Mouse (Mus musculus) G1E (cell line): ENCODE data around the gene H6pd. TPM values are rescaled to one million over a fixed set of nuclear protein-coding genes. Genes with fewer than 3 reads are reported as not detected.
A peak's percentile ranks its signal among the peaks of the same experiment; 100 is the strongest.

Source experiments
- ATAC-seq: 2 replicates; pipeline ENCODE4 v1.8.0; 2016; ENCODE audit warnings: mild to moderate bottlenecking; ENCODE audit not compliant: insufficient number of reproducible peaks, poor library complexity, low FRiP score, severe bottlenecking; ENCODE audit errors: extremely low read depth
- DNase-seq: peaks from one replicate; pipeline ENCODE4 v3.0.0; 2012; ENCODE audit warnings: low spot score
- H3K27me3 ChIP-seq: 2 replicates; pipeline ENCODE4 v1.6.1; 2012; ENCODE audit warnings: mild to moderate bottlenecking, low read length, inconsistent platforms; ENCODE audit not compliant: insufficient read depth
- H3K36me3 ChIP-seq: replicated peaks from 2 replicates; pipeline ENCODE3; 2012; ENCODE audit warnings: mild to moderate bottlenecking, inconsistent platforms
- H3K4me1 ChIP-seq: 2 replicates; pipeline ENCODE4 v1.6.1; 2012; ENCODE audit warnings: low read depth, low read length, inconsistent platforms, mixed read lengths; ENCODE audit not compliant: insufficient read depth
- H3K4me3 ChIP-seq: 2 replicates; pipeline ENCODE4 v1.5.1; 2012; ENCODE audit warnings: low read depth, mild to moderate bottlenecking, inconsistent platforms, low read length, moderate library complexity, mixed read lengths
- H3K9me3 ChIP-seq: replicated peaks from 2 replicates; pipeline ENCODE4 v1.6.1; 2012; ENCODE audit warnings: inconsistent platforms
- CTCF ChIP-seq: IDR thresholded peaks from 2 replicates; pipeline ENCODE4 v1.5.1; 2012; ENCODE audit warnings: low read depth, low read length, inconsistent platforms, mixed read lengths
- GATA1 ChIP-seq: IDR thresholded peaks from 2 replicates; pipeline ENCODE4 v1.6.1; 2012; ENCODE audit warnings: borderline replicate concordance, low read length, inconsistent platforms, mixed read lengths
- GATA2 ChIP-seq: IDR thresholded peaks from 2 replicates; pipeline ENCODE4 v1.6.1; 2012; ENCODE audit warnings: low read depth, low read length, inconsistent platforms, borderline replicate concordance
- POLR2AphosphoS5 ChIP-seq: IDR thresholded peaks from 2 replicates; pipeline ENCODE4 v1.6.1; 2012; ENCODE audit warnings: low read depth, low read length, inconsistent platforms; ENCODE audit not compliant: insufficient replicate concordance
- TAL1 ChIP-seq: conservative IDR thresholded peaks from 2 replicates; pipeline ENCODE4 v1.6.1; 2012; ENCODE audit warnings: low read depth, low read length, inconsistent platforms, mixed read lengths
- polyA plus RNA-seq: library from polyadenylated mRNA; stranded (reverse); fragments of >175 nt; gene quantifications from 2 replicates; pipeline ENCODE4 v1.2.3, GENCODE M21; 2012
- total RNA-seq, 2 experiments: library from RNA; stranded (forward) in 1 of 2; stranded (reverse) in 1 of 2; fragments of 200-1000 nt in 1 of 2; fragments of >200 nt in 1 of 2; fragmentation: Nextera tagmentation in 1 of 2; gene quantifications; 2 replicates each; pipeline ENCODE4 v1.2.3; 2014 to 2017

The H6pd gene
- total and polyA plus RNA-seq, 3 experiments: 6.4 to 8.3 (median 7.1) TPM

DNA sequence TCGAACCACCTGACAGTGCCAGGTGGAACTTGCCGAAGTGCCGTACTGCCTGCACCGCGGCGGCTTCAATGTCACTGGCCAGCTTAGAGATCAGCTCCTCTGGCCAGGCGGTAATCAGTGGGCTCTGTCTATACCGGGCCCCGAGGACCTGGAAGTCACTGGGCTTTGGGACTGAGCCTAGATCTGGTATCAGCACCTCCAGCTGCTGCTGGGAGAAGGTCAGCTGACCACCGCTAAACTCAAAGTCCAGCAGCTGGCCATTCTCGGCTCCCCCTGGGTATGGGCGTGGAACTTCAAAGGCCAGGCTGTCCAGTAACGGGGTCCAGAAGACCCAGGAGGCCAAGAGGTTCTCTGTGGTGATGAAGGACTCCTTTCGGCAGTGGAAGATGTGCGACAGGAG lies 26.7 kb downstream of the H6pd start:
- no peak for TF ChIP-seq CTCF
- no peak for TF ChIP-seq TAL1
- no peak for TF ChIP-seq GATA1
- no peak for TF ChIP-seq POLR2AphosphoS5
- TF ChIP-seq GATA2: no peak
- DNase-seq (no peak), ATAC-seq (no peak)
- Histone ChIP-seq H3K36me3 (peaks cover 75% of the 10 kb centered on the region), H3K27me3 (no peaks in the 10 kb centered on the region), H3K4me3 (no peak overlapping the region), H3K9me3 (no peaks in the 10 kb centered on the region), H3K4me1 (peaks cover 11% of the 10 kb centered on the region)

DNA sequence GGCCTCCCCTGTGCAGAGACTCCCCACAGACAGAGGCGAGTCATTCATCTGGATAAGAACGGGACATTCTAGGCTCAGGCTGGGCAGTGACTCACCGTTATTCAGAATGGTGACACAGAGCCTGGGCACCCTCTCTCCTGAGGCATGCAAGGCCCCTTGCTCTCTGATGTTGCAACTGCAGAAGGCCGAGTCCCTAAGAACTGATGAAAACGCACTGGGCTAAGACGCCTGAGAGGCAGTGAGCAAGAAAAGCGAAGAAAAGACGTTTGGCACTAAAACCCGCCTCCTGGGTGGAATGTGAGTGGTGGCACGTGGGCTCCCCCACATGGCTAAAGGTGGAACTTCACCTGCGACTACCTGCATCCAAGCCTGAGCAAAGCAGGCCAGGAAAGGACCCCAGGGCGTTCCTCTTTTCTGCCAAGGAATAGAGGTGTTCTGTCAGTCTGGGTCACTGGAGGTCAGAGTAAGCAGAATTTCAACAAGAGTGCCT lies 29.0 kb downstream of the H6pd start:
- peaks cover 57% of the 10 kb centered on the region for H3K36me3 ChIP-seq

DNA sequence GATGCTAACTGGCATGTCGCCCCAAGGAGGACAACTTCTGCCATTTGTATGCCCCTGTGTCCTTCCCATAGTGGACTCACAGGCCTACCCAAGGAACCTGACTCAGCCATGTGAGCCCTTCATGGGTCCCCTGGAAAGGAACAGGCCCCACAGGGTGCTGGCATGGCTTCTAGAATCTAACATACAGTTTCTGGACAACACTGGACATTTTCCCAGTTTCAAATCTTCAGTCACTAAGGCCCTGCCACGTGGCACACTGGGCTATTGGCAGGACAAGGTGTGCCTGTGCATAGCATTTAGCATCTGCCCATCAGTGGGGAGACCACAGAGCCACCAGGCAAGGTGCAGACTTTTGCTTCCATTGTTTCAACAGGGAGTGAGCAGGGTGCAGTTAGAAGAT lies 30.0 kb downstream of the H6pd start:
- peaks cover 9% of the 10 kb centered on the region for H3K4me1 ChIP-seq
- no peaks in the 10 kb centered on the region for H3K9me3 ChIP-seq
- 0 out of 2 replicates have a peak, but pooled peaks cover 2% of the 10 kb centered on the region for H3K27me3 ChIP-seq
- ATAC-seq: no peak
- TF ChIP-seq GATA2 (no peak), CTCF (no peak), TAL1 (no peak), GATA1 (no peak), POLR2AphosphoS5 (no peak)
- DNase-seq: no peak
- H3K4me3 ChIP-seq: no peak overlapping the region
- peaks cover 47% of the 10 kb centered on the region for H3K36me3 ChIP-seq

More for the DNA sequence above, 29.0 kb downstream of the H6pd start:
- Histone ChIP-seq H3K4me3 (no peak overlapping the region), H3K9me3 (no peaks in the 10 kb centered on the region), H3K27me3 (0 out of 2 replicates have a peak, but pooled peaks cover 2% of the 10 kb centered on the region), H3K4me1 (peaks cover 9% of the 10 kb centered on the region)
- ATAC-seq (peak; percentile 49; the same call in 1 of the 2 replicates), DNase-seq (peak; percentile 24)
- TF ChIP-seq GATA2 (no peak), CTCF (peak; percentile 68), TAL1 (no peak), POLR2AphosphoS5 (no peak), GATA1 (no peak)

DNA sequence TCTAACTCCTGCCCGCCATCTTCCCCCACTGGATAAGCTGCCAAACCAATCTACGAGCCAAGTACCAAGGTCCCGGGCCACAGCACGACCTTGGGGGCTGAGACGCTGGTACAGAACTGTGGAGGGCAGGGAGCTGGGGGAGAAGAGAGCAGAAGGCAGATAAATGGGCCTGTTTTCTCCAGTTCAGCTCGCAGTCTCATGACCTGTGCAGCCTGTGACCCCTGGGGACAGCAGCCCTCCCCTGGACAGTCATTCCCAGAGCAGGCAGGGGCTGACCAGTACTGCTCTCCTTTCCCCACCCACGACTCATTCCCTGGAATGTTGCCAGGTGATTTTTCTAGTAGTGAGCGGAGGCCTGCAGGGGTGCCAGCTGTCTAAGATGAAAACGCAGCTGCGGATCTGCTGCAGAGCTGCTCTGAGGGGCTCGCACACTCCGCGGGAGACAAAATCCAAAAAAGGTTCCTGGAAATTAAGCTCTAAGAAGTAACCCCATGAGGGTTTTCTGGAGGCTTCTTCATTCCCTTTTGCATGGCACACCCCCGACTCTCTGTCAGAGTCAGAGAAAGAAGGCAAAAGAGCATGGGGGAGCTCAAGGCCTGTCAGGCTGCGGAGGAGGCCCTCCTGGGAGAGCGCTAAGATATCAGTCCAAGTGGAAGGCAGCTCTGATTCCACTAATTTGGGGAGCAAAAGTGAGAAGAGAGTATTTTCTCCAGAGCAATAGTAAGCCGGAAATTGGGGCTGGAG lies 30.9 kb downstream of the H6pd start:
- Histone ChIP-seq H3K4me3 (no peak overlapping the region), H3K36me3 (peaks cover 38% of the 10 kb centered on the region), H3K9me3 (no peaks in the 10 kb centered on the region), H3K4me1 (peaks cover 9% of the 10 kb centered on the region), H3K27me3 (0 out of 2 replicates have a peak, but pooled peaks cover 3% of the 10 kb centered on the region)
- TF ChIP-seq TAL1 (no peak), GATA1 (no peak), POLR2AphosphoS5 (no peak)
- DNase-seq: no peak
- no peak for ATAC-seq

DNA sequence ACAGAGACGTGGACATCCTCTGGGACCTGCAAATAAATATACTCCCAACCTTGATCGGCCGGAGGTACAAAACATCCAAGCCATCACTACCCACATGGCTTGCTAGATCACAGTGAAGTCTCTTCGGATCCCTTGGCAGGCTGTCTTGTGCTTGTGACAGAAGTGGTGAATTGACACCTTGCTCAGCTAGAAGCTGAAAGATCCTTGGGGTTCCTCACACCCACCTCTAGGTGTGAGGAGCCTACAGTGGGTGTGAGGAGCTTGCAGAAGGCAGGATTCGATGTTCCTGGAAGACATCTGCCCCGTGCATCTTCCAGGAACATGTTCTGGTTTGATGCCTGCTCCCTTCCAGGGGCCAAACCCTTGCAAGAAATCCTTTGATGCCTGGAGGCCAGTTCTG lies 31.6 kb downstream of the H6pd start:
- H3K27me3 ChIP-seq: 0 out of 2 replicates have a peak, but pooled peaks cover 4% of the 10 kb centered on the region
- no peak for DNase-seq
- no peak overlapping the region for H3K4me3 ChIP-seq
- H3K4me1 ChIP-seq: peaks cover 9% of the 10 kb centered on the region
- peaks cover 30% of the 10 kb centered on the region for H3K36me3 ChIP-seq
- no peak for ATAC-seq
- TF ChIP-seq GATA2 (no peak), CTCF (no peak), POLR2AphosphoS5 (no peak), TAL1 (no peak), GATA1 (no peak)
- no peaks in the 10 kb centered on the region for H3K9me3 ChIP-seq

DNA sequence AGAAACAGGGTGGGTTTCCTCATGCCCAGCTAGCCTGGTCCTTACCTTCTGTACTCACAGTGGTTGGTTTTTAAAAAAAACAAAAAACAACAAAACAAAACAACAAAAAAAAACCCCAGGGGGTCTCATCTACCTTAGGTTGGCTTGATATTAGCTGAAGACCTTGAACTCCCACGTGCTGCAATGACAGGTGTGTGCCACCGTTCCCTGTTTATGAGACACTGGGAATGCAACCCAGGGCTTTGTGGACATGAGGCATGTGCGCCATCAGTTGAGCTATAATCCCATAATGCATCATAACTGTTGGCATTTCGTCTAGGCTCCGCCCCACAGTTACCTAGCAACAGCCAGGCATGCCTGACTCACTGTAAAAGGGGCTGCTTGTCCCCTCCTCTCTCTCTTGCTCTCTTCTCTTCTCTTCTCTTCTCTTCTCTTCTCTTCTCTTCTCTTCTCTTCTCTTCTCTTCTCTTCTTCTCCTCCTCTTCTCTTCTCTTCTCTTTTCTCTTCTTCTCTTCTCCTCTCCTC lies 33.0 kb downstream of the H6pd start:
- Histone ChIP-seq H3K27me3 (0 out of 2 replicates have a peak, but pooled peaks cover 4% of the 10 kb centered on the region), H3K36me3 (peaks cover 16% of the 10 kb centered on the region), H3K4me3 (no peak overlapping the region), H3K4me1 (peaks cover 9% of the 10 kb centered on the region), H3K9me3 (no peaks in the 10 kb centered on the region)
- ATAC-seq (no peak), DNase-seq (no peak)
- TF ChIP-seq CTCF: no peak
- TF ChIP-seq TAL1: no peak
- TF ChIP-seq GATA1: no peak
- no peak for TF ChIP-seq POLR2AphosphoS5
- TF ChIP-seq GATA2: no peak
